Mouse (Mus musculus) thymus, postnatal 10 days (tissue): Measurements from ENCODE around the gene Gripap1.
A peak's percentile ranks its signal among the peaks of the same experiment; 100 is the strongest.
"Not testable (repeated sequence)": the region's sequence is repeated elsewhere in the genome, so short reads cannot be mapped to it uniquely, and the experiment has no call there.

Experiments used
- DNase-seq, 2 experiments: peaks; one replicate each; pipeline ENCODE4 v3.0.0; 2021; ENCODE audit warnings: low spot score in 2 of 2

The Gripap1 gene

GRCm38 (mm10) chrX:7778450-7779244, 10.9 kb upstream of the Gripap1 start:
- no peak for DNase-seq

DNA sequence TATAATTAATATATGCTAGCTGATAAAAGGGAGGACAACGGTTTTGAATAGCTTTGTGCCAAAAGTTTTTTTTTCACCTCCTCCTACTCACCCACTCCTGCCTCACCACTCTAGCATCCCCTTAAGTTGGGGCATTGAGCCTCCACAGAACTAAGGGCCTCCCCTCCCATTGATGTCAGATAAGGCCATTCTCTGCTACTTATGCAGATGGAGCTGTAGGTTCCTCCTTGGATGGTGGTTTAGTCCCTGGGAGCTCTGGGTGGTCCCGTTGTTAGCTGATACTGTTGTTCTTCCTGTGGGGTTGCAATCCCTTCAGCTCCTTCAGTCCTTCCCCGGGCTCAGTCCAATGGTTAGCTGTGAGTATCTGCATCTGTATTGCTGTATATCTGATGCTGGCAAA, 10.3 kb upstream of the Gripap1 start:
- no peak for DNase-seq

DNA sequence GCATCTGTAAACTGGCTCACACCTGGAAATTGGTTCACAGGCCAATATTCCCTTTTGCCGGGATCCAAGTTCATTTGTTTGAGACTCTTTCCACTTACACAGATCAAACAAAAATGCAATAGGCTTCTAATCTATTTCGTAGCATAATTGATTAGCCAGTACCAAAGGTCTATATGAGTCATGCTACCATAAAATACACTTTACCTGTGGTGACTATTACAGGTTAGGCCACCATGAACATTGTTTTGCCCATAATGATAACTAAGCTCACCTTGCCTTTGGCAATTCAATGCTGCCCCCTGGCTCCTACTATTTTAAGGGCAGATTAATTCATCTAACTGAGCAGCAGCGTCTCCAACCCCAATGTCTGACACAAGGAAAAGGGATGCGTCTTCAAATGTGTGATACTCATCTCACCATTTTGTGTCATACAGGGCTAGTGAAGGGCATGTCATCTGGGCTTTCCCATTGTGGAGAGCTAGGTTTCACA, 6.9 kb upstream of the Gripap1 start:
- no peak for DNase-seq

DNA sequence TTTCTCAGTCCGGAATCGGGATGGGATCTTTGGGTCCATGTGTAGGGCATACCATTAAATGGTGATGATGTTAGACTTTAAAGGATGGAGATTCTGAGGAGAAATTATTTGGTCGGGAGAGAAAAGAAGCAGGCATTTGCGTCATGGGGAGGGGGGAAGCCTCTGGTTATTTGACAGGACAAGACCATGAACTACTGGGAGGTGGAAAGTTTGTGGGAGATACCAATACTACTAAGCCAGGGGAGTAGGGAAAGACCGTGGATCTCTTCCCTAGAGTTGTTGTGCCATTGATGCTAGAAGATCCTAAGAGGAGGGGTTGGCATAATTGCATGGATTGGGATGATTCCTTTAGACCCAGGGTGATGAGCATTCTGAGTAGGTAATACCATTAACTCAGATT, 744 bp downstream of the Gripap1 start:
- no peak for DNase-seq

GRCm38 (mm10) chrX:7793361-7793760, 3.8 kb downstream of the Gripap1 start:
- DNase-seq: peak in 1 of 2 experiments; percentile 7

DNA sequence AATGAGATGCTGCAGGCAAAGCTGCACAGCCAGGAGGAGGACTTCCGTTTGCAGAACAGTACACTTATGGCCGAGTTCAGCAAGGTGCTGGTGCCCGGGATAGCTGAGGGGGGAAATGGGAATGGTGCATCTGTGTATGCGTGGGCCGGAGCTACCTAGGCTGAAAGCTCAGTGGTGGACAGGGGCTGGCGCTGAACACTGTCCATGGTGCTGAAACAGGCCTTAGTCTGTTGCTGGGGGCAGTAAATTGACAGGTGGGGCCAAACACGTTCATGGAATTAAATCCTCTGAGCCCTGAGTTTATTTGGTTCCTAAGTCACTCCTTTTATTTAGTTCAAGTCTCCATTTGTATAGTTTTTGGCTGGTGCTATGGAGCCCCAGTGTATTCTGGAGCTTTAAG, 5.5 kb downstream of the Gripap1 start:
- DNase-seq: peak in 1 of 2 experiments; percentile 23

GRCm38 (mm10) chrX:7797327-7797726, 7.8 kb downstream of the Gripap1 start:
- DNase-seq: no peak

- not testable (repeated sequence) for DNase-seq
Observed at GRCm38 (mm10) chrX:7802157-7802556, 12.6 kb downstream of the Gripap1 start.

DNA sequence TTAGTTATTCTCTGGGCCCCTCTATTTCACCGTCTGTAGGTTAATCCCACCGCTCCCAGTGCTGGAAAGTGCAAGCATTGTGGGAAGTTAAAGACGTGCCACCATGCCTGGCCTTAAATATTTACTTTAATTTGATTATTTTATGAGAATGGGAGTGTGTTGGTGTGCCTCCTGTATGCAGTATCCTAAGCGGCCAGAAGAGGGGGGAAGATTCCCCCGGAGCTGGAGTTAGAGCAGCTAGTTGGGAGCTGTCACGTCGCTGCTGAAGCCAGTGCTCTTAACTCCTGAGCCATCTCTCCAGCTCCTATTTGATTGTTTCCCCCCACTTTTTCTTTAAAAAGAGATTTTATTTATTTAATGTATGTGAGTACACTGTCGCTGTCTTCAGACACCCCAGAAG, 25.5 kb downstream of the Gripap1 start:
- DNase-seq: peak in 1 of 2 experiments; percentile 11

DNA sequence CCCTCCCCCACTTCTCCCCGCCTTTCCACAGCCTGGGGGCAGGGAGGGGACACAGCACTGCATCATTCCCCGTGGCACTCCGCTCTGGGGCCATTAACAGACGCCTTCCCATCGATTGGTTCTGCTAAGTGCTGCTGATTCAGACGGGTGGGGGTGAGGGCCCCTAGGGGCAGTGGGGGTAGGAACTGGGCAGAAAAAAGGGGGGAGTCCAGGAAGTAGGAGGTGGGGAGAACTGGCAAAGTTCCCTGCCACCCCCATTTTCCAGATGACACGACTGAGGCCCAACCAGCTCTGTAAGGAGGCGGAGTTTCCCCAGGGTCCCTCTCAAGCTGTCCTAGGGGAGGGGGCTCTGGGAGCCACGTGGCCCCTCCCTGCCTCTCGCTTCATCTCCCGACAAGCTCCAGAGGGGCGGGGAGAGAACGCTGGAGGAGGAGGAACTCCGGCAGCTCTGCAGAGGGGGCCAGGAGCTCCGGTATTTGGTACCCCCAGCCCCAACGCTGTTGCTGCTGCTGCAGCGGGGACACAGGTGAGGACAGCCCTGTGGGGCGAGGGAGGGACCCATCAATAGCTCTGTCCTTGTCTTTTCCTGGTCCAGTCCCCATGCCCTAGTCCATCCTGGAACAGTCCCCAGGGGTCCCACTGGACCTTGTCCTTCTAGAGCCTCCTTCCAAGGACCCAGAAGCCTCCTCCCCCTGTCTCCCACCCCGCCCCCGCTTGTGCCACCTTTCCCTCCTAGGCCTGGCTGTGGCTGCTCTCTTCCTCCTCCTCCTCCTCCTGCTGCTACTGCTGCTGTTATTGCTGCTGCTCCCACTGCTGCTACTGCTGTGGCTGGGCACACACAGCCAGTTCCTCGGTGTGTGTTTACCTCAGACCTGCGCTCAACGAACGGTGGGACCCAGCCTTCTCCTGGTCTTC, 32.6 kb downstream of the Gripap1 start, which contains the start of gene Kcnd1:
Gene Kcnd1, plus strand, starts transcription at position 425 of the 915 bp plus-strand sequence.
- DNase-seq: no peak

- DNase-seq: no peak
Observed at GRCm38 (mm10) chrX:7837146-7837545, 47.6 kb downstream of the Gripap1 start.

DNA sequence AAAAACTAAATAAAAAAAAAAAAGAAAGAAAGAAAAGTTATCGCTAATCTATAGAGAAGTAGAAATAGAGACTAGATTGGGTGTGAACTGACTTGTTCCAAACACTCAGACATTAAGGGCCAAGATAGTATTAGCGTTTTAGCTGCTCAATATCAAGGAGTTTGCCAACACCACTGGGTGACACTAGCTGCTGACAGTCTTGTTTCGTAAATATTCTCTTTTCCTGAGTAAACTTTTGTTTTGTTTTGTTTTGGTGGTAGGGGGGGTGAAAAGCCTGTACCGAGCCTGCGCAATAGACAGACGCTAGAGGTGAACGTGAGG, 51.2 kb downstream of the Gripap1 start:
- no peak for DNase-seq

GRCm38 (mm10) chrX:7841163-7842162, 51.9 kb downstream of the Gripap1 start, which contains the start of gene Otud5:
TSS of gene Otud5 (plus strand) at chrX:7841364.
- peak; percentile 91 to 95 for DNase-seq

DNA sequence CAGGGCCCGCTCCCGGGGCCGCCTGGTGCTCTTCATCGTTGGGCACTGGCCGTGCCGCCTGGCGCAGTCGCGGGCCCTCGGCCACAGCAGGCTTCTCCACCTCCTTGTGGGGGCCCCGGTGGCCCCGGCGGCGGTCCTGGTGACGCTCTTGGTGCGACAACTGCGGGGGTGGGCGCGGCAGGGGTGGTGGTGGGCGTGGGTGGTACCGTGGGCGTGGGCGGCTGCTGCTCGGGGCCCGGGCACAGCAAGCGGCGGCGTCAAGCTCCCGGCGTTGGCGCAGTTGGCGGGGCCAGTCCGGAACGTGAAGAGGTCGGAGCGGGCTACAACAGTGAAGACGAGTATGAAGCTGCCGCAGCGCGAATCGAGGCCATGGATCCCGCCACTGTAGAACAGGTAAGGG, 52.8 kb downstream of the Gripap1 start:
- peak; percentile 20 to 33 for DNase-seq

DNA sequence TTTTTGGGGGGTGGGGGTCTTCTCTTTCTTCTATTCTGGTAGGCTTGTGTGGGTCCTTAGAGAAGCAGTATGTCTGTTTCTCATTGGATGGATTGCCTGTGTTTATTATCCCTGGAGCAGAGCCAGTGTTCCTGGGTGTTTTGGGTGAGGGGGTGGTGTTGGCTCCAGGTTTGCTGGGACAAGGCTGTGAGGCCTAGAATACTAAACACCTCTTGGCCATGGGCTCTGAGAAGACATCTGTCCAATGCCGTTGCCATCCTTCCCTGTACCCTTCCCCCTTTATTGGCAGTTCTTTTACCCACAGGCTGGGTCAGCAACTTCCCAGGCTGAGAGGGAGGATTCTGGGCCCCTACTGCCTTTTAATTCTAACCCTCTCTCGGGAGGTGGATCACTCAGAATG, 58.3 kb downstream of the Gripap1 start:
- no peak for DNase-seq

- DNase-seq: peak in 1 of 2 experiments; percentile 19
Observed at GRCm38 (mm10) chrX:7854578-7854977, 65.0 kb downstream of the Gripap1 start.

- DNase-seq: no peak
Observed at GRCm38 (mm10) chrX:7859191-7859753, 69.7 kb downstream of the Gripap1 start.

- DNase-seq: no peak
Observed at GRCm38 (mm10) chrX:7863181-7863580, 73.6 kb downstream of the Gripap1 start.

- no peak for DNase-seq
Observed at GRCm38 (mm10) chrX:7864551-7864950, 75.0 kb downstream of the Gripap1 start.

DNA sequence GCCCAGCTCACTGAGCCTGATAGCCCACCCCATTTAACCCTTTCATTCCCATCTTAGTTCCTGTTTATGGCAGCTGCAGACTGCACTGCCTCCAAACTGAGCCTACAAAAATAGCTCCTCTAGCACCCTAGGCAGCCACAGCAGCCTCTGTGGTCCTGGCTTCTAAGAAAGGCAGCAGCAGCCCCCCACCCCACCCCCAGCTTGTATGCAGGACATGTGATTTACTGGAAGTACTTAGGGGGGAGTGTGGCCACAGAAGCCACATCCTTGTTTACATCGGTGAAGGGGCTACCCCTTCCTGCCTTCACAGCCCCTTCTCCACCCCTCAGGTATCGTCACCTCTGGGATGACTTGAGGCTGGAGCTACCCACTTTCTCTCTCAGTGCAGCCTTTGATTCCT, 75.8 kb downstream of the Gripap1 start:
- no peak for DNase-seq

- DNase-seq: no peak
Observed at GRCm38 (mm10) chrX:7865786-7866185, 76.2 kb downstream of the Gripap1 start.
